ENCODE assay signal across 35 mouse cellular contexts in the genomic region with DNA sequence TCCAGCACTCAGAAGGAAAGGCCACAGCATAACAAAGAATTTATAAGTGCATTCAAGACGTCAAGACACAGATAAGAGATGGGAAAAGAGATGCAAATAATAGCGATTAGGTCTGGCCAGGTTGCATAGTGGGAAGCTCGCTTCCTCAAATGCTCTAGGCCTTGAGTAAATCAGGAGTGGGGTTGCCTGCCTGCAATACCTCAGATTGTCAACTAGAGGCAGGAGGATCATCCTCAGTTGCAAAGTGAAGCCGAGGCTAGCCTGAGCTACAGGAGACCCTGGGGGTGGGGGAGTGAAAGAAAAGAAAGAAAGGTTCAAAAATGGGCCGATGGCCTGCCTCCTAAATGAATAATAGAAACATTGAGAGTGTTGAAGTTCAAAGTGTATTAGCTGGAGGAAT. TPM values are rescaled to one million over a fixed set of nuclear protein-coding genes. Genes with fewer than 3 reads are reported as not detected.
DNase-seq lines count a peak whose midpoint lies in the region; ATAC-seq and TF ChIP-seq lines count a peak whose summit lies in the region.
"Had no signal": no experiment of that assay in that cellular context is flagged by ENCODE, and none has a peak within 500 bp of the region (broad histone marks: within the 10 kb centered on the region; RNA-seq: fewer than 3 reads in every experiment).

No protein-coding gene starts in this region.

- no peak overlapping the region for H3K4me3 ChIP-seq in left cerebral cortex, adult 2 months
- H3K4me3 ChIP-seq: embryonic facial prominence, embryonic 10.5 days; embryonic facial prominence, embryonic 15.5 days; hindbrain, embryonic 13.5 days; kidney, embryonic 15.5 days; midbrain, embryonic 10.5 days; neural tube, embryonic 13.5 days had no signal

- 0 out of 2 replicates have a peak, but pooled peaks have one; percentile 24 for ATAC-seq in common myeloid progenitor, adult 5-6 weeks (replicated peaks; ENCODE audit: low read depth, poor library complexity, severe bottlenecking)
- ATAC-seq: CD4-positive, CD25-positive, alpha-beta regulatory T cell, adult 4 months; forebrain, embryonic 14.5 days had no signal

- H3K27ac ChIP-seq in left cerebral cortex, adult 2 months, result no peak overlapping the region
- H3K27ac ChIP-seq: embryonic facial prominence, embryonic 10.5 days; embryonic facial prominence, embryonic 15.5 days; hindbrain, embryonic 13.5 days; kidney, embryonic 15.5 days; midbrain, embryonic 10.5 days; neural tube, embryonic 13.5 days had no signal

- TF ChIP-seq CTCF in left cerebral cortex, adult 2 months (IDR thresholded peaks at IDR 0.05), result peak; percentile 20

- DNase-seq in left cerebral cortex, adult 2 months (ENCODE audit: extremely low spot score in 1 of 2, low spot score in 2 of 2), result no peak
- DNase-seq in left cerebral cortex, adult 9 months (ENCODE audit: low spot score in 2 of 2), result no peak
- peak; percentile 1 for DNase-seq in thymus, postnatal 4 days
- no peak for DNase-seq in thymus, postnatal 0 days (ENCODE audit: low spot score)
- DNase-seq in kidney, adult 11 months, result no peak
- DNase-seq in cerebellum, postnatal 36 days, result no peak
- DNase-seq: adrenal gland, postnatal 25 days; cerebellum, adult 18-20 months; cerebellum, postnatal 10 days; gastrocnemius, postnatal 14 days; heart, adult 18-20 months; heart, postnatal 4 days; kidney, adult 18-20 months; kidney, postnatal 36 days; lung, adult 18-20 months; lung, postnatal 14 days had no signal

- intact Hi-C loops in left cerebral cortex, adult 2 months (cut with DNase I), result no loop called here

RNA-seq across cellular contexts. Expression of a gene that starts 12.0 kb away (rescaled TPM):
- 1 to 10 TPM in 1 of 2 experiments, under 1 TPM in 1; 0.48 to 2.4 TPM for total RNA-seq in left cerebral cortex, adult 2 months (2021)
- polyA plus RNA-seq in thymus, postnatal 0 days (2015; fragmentation: Nextera tagmentation; extraction: Ambion mirVana), result 1.4 and 2.1 TPM in 2 replicates
- total RNA-seq in common myeloid progenitor, adult 5-6 weeks (2017), result 17.2 and 39.8 TPM in 2 replicates
- polyA plus RNA-seq: CD4-positive, CD25-positive, alpha-beta regulatory T cell, adult 4 months; G1E; testis, adult 2 months had no signal

RNA-seq across cellular contexts. Expression of a gene that starts 41.2 kb away (rescaled TPM):
- total RNA-seq in left cerebral cortex, adult 2 months (2021), result not detected
- polyA plus RNA-seq in thymus, postnatal 0 days (2015; fragmentation: Nextera tagmentation; extraction: Ambion mirVana), result not detected in 2 replicates
- 0.10 and 0.91 TPM in 2 replicates for total RNA-seq in common myeloid progenitor, adult 5-6 weeks (2017)
- total RNA-seq: adrenal gland, postnatal 25 days; gastrocnemius, postnatal 14 days; heart, adult 18-20 months; heart, postnatal 4 days; layer of hippocampus, adult 8-10 months; layer of hippocampus, postnatal 25 days; left cerebral cortex, postnatal 14 days; liver, adult 2 months had no signal
- polyA plus RNA-seq: CD4-positive, CD25-positive, alpha-beta regulatory T cell, adult 4 months; embryonic facial prominence, embryonic 10.5 days; embryonic facial prominence, embryonic 15.5 days; forebrain, embryonic 14.5 days; G1E; heart, embryonic 11.5 days; heart, postnatal 0 days; hindbrain, embryonic 13.5 days; kidney, embryonic 15.5 days; limb, embryonic 11.5 days; liver, adult 2 months; midbrain, embryonic 10.5 days; neural tube, embryonic 13.5 days; urinary bladder, adult 2 months had no signal
